Mouse (Mus musculus): ENCODE results near the gene Mas1. TPM values are rescaled to one million over a fixed set of nuclear protein-coding genes. Genes with fewer than 3 reads are reported as not detected.

Mas1 gene
- total RNA-seq, 1 experiment from 2014 or later = not detected

DNA sequence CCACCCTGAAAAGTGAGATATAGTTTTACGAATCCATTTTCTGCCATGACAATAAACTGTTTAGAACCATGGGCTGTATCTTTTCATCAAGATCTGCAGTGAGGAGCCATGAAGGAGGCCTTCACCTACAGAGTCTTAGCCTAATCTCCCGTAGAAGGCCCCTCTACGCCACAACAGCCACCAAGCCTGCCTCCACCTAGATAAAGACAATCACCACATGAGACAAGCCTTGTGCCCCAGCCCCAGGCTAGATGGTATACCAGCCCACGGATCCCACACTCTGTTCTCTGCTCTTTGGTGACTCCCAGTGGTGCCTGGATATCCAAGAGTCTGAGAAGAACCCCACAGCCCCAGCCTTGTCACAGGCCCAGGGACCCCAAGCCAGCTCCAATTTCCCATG lies 52.1 kb downstream of the Mas1 start:
- no peak for DNase-seq

DNA sequence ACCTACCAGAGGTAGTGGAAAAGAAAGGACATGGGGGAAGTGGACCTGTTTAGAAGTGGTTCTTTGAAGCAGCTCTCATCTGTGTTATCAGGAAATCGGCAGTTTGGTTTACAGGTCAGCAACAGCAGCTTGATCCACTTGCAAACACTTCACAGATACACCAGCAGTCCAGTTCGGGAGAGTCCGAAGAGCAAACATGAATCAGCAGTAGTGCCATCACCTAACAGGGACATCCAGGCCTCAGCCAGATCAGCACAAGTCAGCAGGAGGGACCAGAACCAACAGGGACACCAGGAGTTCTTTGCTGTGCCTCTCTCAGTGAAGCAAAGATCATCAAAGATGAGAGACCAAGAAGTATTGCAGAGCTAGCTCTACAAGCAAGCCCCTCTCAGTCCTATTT lies 53.4 kb downstream of the Mas1 start:
- DNase-seq = no peak

- DNase-seq = no peak
Measured at GRCm38 (mm10) chr17:12810973-12811303, 57.0 kb downstream of the Mas1 start.

- peak; percentile 61 for DNase-seq
Measured at GRCm38 (mm10) chr17:12810103-12810972, 57.6 kb downstream of the Mas1 start.

DNA sequence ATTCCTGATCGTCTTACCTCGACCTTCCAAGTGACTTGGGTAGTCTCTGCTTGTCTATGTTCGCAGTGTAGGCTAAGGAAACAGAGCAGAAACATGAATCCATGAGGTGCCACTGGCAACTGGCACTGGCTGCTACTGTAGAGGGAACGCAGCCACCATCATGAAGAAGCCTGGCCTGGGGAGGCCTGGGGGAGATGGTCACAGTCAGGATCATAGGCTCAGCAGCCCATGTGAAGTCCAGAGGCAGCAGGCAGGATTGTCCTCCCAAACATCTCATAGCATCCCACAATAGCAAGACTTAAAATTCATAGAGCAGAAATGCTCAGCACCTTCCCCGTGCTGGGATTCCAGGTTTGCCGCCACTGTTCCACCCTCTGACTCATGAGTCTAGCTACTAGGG lies 59.1 kb downstream of the Mas1 start:
- no peak for DNase-seq

- DNase-seq = no peak
Measured at GRCm38 (mm10) chr17:12804584-12805445, 63.1 kb downstream of the Mas1 start.

GRCm38 (mm10) chr17:12801861-12802540 lies 65.9 kb downstream of the Mas1 start:
- DNase-seq = no peak

DNA sequence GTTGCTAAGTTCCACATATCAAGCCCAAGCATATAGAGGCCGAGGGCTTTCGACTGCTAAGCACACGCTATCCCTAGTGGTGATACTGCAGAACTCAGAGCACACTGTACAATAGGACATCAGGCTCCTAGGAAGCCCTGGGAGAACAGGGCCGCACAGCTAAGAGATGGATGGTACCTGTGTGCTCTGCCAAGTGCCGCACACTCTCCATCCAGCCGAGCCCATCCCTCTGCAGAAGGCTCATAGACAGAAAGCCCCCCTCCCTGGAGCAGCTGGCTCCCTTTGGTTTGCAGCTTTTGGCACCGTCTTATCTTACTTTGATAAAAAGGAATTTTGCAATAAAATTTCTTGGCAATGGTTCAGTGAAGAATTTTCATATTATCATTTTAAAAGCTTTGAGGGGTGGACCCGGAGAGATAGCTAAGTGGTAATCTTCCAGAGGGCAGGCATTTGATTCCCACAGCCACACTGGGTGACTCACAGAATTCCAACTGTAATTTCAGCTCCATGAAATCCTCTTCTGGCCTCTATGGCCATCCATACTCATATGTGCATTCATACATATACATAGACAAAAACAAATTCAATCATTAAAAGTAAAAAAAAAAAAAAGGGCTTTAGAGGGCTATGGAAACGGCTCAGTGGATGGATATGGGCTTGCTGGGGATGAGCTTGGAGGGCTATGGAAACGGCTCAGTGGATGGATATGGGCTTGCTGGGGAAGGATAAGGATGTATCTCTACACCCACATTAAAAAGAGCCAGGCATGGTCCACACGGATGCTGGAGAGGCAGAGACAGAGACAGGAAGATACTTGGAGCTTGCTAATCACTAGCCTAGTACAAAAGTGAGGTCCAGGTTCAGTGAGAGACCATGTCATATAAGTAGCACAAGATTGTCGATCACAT lies 68.3 kb downstream of the Mas1 start:
- no peak for DNase-seq

DNA sequence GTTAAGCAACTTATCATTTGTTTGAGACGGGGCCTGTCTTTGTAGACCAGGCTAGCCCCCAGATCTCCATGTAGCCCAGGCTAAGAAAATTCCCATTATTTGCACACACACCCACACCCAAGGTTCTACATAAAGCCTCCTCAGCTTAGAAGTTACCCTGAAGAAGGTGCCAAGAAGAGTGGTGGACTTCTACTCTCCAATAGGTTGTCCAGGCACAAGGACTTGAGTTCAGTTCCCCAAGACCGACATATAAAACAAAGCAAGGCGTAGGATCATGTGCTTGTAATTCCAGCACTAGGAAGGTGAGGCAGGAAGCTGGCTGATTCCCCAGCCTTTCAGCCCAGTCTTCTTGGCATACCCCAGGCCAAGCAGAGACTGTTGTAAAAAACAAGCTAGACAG lies 69.4 kb downstream of the Mas1 start:
- DNase-seq = no peak

GRCm38 (mm10) chr17:12797427-12798029 lies 70.4 kb downstream of the Mas1 start:
- no peak for DNase-seq

DNA sequence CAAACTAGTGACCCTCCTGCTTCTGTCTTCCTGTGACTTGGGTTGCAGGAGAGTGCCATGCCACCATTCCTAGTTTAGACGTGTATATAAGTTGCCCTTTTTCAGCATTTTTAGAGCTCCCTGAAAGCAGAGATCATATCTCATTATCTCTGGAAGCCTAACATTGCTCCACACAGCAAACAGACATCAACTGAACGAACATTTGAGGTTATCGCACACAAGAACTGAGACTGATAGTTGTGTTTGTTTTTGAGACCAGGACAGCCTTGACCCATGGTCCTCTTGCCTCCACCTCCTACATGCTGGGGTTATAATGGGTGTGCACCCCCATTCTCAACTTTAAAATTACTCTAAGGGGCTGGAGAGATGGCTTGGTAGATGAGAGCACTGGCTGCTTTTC lies 71.3 kb downstream of the Mas1 start:
- no peak for DNase-seq

DNA sequence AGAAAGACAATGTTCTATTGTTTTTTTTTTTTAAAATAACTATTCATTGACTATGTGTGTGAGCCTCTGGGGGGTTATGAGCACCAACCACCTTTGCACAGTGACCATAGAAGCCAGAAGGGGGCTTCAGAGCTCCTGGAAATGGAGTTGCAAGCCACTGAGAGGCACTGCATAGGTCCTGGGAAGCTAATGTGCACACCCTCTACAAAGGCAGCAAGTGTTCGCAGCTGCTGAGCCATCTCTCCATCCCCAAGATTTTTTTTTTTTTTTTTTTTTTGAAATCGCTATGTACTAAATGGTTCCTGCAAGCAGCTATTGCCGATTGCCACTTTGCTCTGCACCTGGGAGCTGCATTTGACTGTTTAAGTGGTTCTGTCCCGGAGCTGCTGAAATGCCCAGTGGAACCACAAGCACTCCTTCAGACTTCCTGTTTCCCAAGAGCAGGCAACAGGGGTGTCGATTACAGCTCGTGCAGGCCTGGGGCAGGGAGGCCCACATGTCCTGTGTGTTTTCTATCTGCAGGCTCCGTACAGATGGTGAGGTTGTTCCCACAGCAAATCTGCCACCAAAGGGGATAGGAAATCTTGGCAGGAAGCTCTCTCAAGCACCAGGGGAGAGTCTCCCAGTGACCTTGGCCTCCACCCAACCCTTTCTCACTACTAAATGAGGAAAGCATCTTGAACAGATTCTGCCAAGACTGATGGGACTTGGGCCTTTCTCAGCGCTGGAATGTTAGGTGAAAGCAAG lies 74.1 kb downstream of the Mas1 start:
- DNase-seq = peak; percentile 49

- DNase-seq = peak; percentile 31
Measured at GRCm38 (mm10) chr17:12792422-12793206, 75.3 kb downstream of the Mas1 start.

GRCm38 (mm10) chr17:12791420-12791819 lies 76.5 kb downstream of the Mas1 start:
- DNase-seq = no peak

DNA sequence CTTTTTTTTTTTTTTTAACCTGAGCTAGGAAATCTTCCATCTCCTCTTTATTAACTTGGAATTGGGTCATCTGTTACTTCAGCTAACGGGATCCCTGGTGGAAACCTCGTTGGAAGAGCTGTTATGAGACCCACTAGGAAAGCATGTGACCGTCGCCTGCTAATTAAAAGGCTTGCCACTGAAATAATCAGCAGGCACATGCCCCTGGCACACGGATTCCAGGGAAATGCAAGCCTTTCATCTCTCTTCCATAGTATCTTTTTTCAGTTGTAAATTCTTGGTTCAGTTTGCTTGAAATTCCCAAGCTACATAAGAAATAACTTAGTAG lies 76.9 kb downstream of the Mas1 start:
- DNase-seq = no peak

Measured in adrenal gland, postnatal 25 days (tissue).